Mouse (Mus musculus): ENCODE data around the gene Ubxn1.
A peak's percentile ranks its signal among the peaks of the same experiment; 100 is the strongest.
"Not testable (repeated sequence)": the region's sequence is repeated elsewhere in the genome, so short reads cannot be mapped to it uniquely, and the experiment has no call there.

The Ubxn1 gene

DNA sequence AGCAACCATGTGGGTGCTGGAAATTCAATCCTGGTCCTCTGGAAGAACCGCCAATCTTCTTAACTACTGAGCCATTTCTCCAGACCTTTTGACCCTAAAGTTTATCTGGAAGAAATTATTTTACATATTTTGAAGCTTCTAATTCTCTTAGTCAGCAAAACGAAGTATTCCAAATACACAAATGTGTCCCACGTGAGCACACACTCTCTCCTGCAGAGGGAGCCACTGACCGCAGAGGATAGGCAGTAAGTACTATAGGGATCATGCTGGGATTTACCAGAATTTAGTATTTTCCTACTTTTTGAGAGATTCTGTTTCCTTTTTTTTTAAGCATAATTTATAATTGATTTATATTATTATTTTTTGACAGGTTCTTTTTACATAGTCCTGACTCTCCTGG, 13.6 kb upstream of the Ubxn1 start:
- no peak for DNase-seq (ENCODE audit: low spot score in 2 of 2)

DNA sequence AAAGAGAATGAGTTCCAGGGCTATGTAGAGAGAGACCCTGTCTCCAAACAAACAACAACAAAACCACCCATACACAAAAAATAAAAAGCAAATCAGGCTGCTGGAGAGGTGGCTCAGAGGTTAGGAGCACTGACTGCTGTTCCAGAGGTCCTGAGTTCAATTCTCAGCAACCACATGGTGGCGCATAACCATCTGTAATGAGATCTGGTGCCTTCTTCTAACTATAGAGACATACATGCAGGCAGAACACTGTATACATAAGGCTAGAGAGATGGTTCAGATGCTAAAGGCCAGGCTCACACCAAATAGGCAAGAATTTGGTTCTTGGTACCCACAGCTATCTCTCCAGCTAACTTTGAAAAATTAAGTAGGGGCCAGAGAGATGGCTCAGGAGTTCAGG, 12.3 kb upstream of the Ubxn1 start:
- no peak for DNase-seq (ENCODE audit: low spot score in 2 of 2)

DNA sequence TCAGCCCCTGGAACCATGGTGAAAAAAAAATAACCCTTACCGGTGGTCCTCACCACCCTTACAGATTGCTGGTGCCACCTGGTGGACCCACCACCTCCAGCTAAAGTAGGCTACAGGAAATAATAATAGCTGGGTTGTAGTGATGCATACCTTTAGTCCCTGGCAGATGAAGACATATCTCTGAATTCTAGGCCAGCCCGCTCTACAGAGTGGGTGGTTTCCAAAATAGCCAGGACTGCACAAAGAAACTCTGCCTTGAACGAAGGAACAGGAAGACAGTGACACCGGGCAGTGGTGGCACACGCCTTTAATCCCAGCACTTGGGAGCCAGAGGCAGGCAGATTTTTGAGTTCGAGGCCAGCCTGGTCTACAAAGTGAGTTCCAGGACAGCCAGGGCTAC, 7.0 kb upstream of the Ubxn1 start:
- no peak for DNase-seq (ENCODE audit: low spot score in 2 of 2)

DNA sequence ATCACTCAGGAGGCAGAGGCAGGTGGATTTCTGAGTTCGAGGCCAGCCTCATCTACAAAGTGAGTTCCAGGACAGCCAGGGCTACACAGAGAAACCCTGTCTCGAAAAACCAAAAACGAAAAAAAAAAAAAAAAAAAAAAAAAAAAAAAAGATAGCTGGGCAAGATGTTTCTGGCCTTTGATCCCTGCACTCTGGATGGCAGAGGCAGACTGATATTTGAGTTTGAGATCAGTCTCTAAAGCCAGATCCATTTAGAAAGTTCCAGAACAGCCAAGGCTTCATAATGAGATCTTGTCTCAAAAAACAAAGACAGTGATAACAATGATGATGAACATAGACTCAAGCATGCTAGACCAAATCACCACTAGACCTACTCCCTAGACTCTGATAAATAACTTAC, 915 bp upstream of the Ubxn1 start:
- not testable (repeated sequence) for DNase-seq (ENCODE audit: low spot score in 2 of 2)

DNA sequence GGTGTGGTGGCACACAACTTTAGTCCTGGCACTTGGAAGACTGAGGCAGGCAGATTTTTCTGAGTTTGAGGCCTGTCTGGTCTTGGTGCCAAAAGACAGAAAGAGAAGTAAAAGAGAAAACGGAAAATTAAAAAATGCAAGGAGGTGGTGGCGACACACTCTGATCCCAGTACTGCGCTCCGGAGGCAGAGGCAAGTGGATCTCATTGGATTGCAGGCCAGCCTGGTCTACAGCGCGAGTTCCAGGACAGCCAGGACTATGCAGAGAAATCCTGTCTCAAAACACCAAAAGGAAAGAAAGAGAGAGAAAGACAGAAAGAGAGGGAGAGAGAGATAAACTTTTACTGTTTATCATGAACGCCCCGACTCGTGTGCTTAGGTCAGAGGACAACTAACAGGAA, 458 bp upstream of the Ubxn1 start:
- DNase-seq (ENCODE audit: low spot score in 2 of 2), result no peak

DNA sequence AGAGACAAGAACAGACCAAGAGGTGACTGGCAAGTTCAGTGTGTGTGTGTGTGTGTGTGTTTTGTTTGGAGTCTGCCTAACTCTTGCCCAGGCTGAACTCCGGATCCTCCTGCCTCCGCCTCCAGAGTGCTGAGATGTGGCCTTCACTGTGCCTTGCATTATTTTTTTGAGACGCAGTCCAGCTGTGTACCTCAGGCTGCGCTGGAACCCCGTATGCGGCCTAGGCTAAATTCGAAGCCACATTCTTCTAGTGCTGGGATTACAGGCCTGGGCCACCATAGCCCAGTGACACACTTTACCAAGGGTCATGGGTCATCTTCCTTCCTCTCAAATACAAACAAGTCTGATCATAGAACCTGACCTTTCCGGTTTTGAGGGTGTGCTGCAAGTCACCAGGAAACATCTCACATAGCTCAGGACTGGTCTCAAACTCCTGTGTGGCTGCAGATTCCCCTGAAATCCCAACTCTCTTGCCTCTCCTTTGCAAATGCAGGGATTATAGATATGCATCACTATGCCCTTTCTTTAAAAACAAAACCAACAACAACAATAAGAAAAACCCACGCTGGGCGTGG, 1.1 kb downstream of the Ubxn1 start:
- DNase-seq (ENCODE audit: low spot score in 2 of 2), result no peak

DNA sequence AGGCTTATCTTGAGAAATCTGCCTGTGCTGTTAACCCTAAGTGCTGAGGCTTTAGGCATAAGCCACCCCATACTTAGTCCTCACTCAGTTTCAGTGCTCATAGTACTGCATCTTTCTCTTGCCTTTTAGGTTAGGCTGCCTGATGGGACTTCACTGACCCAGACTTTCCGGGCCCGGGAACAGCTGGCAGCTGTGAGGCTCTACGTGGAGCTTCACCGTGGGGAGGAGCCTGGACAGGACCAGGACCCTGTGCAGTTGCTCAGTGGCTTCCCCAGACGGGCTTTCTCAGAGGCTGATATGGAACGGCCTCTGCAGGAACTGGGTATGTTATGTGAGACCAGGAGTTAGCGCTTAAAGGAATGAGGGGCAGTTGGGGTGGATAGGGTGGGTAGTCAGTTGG, 3.7 kb downstream of the Ubxn1 start:
- DNase-seq (ENCODE audit: low spot score in 2 of 2), result no peak

DNA sequence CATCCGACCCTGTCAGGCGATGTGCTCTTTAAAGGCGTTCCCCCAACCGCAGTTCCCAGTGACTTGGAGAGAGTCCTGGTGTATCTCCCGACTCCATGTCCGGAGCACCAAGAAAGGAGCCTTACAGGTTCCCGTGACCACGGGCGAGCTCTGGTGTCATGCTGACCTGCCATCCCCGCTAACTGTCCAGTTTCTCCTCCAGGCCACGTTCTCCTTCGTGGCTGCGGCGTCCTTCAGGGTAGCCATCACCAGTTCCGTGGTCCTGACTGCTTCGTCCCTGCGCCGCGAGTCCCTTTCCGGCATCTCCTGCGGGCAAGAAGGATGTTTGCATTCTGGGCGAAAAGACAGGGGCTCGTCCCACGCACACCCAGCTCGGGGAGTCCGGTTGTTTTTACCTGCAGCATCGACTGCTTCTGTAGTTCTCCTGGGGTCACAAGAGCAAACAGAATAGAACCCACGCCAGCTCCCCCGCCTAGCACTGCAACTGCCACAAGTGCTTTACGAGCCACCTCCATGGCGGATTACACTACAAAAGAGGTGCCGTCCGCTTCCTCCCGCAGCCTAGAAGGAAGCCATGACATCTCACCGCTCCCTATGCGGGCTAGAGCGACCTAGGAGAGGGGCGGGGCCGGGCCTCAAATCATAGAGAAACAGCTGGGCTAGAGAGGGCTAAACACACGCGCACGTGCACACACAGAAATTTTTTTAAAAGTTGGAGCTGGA, 9.2 kb downstream of the Ubxn1 start, which contains the start of gene Uqcc3:
TSS of gene Uqcc3 (minus strand) at position 613 of the 723 bp plus-strand sequence.
- DNase-seq (ENCODE audit: low spot score in 2 of 2), result peak; percentile 78 to 86

DNA sequence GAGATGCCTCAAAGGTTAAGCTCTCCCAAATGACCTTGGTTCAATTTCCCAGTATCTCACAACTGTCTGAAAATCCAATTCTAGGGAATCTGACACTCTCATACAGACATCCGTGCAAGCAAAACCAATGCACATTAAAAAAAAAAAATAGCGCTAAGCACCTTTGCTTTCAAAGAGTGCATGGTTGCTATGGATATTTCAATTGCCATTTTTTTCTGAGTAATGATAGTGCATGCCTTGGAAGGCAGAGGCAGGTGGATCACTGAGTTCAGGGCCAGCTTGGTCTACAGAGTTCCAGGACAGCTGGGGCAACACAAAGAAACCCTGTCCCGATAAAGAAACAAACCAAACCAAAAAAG, 9.7 kb downstream of the Ubxn1 start:
- DNase-seq (ENCODE audit: low spot score in 2 of 2), result no peak

DNA sequence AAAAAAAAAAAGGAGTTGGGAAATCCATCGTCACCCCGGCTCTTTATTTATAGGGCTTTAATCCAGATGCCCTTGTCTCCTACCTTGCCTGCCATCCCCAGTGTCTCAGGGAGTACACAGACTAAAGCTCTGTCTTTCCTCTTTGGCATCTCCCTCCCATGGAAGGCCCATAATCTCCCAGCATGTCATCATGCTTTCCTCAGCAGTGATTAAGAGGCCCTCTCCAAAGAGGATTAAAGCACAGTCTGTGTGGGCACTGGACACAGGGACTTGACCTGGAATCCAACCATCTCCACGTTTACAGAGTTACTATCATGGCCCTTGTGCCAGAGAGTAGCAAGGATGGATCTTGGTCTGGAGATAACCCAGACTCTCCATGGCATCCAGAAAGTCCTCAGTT, 12.3 kb downstream of the Ubxn1 start, which contains the start of the genes Lbhd1 and Gm49403:
TSS of gene Lbhd1 (plus strand) at position 117 of the 400 bp plus-strand sequence.
TSS of gene Gm49403 (plus strand) at position 315 of the 400 bp plus-strand sequence.
- no peak for DNase-seq (ENCODE audit: low spot score in 2 of 2)

DNA sequence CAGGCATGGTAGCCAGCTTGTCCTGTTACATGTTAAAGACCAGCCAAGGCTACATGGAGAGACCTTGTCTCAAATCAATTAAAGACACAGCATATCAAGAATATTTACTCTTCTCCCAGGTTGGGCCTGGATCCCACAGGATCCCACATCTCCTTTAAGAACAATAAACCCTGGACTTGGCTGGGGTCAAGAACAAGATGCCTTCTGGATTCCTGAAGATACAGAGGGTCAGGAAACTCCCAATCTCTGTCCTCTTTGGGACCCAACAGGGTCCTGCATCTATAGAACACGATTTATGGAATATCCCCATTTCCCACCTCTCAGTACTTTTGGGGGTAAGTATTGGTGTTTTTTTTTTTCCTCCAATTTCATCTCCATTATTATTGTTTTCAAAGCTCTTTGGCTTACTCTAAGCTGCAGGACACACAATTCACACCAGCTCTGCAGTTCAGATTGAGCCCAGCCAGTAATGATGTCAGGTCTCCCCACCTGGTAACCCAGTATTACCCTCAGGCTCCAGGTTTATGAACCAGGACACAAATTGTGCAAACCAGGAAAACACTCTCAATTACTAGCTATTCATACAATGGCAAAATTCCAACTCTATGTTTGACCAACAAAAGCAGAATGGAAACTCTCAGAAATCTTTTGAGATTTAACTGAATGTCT, 15.8 kb downstream of the Ubxn1 start:
- no peak for DNase-seq (ENCODE audit: low spot score in 2 of 2)

DNA sequence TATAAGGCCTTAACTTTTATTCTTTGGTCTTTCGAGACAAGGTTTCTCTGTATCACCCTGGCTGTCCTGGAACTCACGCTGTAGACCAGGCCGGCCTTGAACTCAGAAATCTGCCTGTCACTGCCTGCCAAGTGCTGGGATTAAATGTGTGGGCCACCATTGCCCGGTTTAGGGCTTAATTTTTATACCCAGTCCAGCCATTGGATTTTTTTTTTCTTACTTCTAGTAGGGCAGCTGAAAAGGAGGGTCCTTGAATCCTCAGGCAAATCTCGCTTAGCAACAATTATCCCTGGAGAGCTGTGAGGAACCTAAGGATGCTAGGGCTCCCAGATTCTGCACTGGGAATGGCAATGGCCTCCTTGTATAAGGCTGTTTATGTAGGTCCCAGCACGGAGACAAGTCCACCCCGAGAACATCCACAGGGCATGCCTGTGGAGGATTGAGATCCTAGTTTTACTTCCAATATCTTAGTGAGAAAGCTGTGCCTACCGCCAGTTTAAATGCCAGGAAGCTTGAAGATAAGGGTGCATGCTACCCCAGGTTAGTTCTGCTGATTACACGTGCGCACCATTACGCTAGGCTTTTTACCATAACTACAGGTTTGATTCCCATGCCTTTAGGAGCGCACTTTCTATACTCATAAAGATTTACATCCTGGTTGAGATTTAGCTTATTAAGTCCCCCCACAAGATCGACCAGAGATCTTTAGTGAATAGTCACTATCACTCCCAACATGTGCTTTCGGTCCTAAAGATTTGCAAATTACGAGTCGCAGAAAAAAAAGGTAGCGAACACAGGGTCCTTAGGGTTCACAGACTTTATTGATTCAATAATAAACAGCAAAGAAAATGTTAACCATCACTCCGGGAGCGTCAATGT, 16.5 kb downstream of the Ubxn1 start:
- DNase-seq (ENCODE audit: low spot score in 2 of 2), result no peak

DNA sequence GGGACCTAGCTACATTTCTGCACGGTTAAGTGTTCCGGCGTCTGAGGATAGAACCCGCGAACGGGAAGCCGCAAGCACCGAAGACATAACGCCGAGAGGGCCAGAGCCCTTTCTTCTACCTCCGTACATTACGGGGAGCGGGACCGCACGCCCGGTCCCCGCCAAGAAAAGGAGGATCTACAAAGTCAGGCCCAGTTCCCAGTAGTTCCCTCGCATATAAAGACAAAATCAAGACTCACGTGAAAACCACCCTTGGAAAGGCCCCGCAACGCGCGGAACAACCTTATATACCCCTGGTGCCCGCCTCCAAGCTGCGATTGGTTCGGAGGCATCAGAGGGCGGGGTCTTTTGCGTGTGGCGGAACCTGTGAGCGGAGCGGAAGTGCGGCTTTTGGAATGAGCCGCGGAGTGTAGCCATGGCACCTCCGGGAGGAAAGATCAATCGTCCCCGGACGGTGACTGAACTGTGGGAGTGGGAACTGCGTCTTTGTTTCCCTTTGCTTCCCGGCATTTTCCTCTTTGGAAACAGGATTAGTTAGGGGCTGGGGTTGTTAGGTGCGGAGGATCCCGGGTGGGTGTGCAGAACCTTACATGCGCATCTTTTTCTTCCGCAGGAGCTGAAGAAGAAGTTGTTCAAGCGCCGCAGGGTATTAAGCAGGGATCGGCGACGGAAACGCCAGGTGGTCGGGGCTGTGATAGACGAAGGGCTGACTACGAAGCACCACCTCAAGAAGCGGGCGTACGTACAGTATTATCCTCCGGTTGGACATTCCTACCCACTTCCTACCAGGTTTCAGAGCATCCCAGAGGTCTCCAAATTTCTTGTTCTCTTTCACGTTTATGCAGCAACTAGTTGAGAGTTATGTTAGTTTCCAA, 17.5 kb downstream of the Ubxn1 start, which contains the start of the genes 1810009A15Rik and Gm49416:
TSS of gene 1810009A15Rik (plus strand) at position 343 of the 875 bp plus-strand sequence.
TSS of gene Gm49416 (plus strand) at position 416 of the 875 bp plus-strand sequence.
- peak; percentile 80 to 92 for DNase-seq (ENCODE audit: low spot score in 2 of 2)

DNA sequence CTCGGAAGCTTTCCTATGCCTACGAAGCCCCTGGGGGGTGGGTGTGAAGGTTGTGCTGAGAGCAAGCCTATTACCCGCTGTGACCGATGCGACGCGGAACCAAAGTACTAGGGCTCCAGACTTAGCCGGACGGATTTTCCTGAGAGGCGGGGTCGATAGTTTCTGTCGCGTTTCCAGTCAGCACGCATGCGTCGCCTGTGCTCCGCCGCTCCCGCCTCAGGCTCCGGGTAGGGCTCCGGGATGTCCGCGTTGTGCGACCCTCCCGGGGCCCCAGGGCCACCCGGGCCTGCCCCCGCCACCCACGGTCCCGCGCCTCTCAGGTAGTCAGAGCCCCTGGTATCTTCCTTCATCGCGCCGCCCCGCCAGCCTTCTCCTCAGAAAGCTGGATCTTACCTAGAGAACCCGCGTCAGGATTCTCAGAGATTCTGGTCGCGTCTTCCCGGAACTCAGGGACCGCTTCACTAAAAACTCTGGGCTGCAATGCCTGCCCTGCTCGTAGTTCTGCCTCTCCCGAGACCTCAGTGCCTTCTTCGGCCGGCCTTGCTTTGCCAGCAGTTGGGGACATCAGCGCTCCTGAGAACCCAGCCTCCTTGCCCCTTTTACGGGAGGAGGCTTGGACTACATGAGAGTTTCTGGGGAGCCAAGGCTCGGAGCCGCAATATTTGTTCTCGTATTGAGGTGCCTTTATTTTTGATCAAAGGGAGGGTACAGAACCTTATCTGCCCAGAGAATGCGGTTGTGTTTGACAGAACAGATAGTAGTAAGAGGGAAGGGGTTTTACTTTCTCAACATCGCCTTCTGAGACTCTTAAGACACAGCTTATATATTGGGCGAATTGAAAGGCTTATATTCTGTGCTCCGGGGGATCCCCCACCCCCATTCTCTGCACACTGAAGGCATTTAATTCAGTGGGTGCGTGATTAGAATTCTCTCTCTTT, 21.8 kb downstream of the Ubxn1 start, which contains the start of gene Ints5:
TSS of gene Ints5 (plus strand) at position 177 of the 938 bp plus-strand sequence.
- DNase-seq (ENCODE audit: low spot score in 2 of 2), result peak; percentile 71 to 79

DNA sequence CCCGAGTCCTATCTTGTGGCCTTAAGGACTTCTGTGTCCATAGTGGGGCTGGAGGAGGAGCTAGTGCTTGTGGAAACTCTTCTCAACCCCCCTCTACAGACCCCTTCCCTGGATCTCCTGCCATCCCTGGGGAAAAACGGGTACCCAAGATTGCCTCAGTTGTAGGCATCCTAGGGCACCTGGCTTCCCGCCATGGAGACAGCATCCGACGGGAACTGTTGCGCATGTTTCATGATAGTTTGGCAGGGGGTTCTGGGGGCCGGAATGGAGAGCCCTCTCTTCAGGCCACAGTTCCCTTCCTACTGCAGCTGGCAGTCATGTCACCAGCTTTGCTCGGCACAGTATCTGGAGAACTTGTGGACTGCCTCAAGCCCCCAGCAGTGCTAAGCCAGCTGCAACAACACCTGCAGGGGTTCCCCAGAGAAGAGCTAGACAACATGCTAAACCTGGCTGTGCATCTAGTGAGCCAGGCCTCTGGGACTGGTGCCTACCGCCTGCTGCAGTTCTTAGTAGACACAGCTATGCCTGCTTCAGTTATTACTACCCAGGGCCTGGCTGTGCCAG, 24.2 kb downstream of the Ubxn1 start:
- DNase-seq (ENCODE audit: low spot score in 2 of 2), result no peak

DNA sequence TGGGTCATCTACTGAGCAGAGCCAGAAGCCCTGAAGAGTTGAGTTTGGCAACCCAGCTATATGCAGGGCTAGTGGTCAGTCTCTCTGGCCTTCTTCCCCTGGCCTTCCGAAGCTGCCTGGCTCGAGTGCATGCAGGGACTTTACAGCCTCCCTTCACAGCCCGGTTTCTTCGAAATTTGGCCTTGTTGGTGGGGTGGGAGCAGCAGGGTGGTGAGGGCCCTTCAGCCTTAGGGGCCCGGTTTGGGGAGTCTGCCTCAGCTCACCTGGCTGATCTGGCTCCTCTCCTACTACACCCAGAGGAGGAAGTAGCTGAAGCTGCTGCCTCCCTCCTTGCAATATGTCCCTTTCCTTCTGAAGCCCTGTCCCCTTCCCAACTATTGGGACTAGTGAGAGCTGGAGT, 24.9 kb downstream of the Ubxn1 start:
- DNase-seq (ENCODE audit: low spot score in 2 of 2), result not testable (repeated sequence)

DNA sequence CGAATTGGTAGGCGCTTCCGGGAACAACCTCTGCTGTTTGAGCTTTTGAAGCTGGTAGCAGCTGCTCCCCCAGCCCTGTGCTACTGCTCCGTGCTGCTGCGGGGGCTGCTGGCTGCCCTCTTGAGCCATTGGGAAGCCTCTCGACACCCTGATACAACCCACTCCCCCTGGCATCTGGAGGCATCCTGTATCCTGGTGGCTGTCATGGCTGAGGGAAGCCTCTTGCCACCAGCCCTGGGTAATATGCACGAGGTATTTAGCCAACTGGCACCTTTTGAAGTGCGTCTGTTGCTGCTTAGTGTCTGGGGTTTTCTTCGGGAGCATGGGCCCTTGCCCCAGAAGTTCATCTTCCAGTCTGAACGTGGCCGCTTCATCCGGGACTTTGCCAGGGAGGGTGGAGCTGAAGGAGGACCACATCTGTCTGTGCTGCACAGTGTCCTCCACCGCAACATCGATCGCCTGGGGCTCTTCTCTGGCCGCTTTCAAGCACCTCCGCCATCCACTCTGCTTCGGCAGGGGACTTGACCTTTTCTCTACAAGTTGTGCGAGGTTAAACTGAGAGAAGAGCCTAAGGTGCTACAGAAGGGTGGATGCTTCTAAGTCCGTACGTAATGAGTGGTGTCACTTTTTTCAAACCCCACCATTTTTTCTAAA, 26.0 kb downstream of the Ubxn1 start:
- DNase-seq (ENCODE audit: low spot score in 2 of 2), result not testable (repeated sequence)

DNA sequence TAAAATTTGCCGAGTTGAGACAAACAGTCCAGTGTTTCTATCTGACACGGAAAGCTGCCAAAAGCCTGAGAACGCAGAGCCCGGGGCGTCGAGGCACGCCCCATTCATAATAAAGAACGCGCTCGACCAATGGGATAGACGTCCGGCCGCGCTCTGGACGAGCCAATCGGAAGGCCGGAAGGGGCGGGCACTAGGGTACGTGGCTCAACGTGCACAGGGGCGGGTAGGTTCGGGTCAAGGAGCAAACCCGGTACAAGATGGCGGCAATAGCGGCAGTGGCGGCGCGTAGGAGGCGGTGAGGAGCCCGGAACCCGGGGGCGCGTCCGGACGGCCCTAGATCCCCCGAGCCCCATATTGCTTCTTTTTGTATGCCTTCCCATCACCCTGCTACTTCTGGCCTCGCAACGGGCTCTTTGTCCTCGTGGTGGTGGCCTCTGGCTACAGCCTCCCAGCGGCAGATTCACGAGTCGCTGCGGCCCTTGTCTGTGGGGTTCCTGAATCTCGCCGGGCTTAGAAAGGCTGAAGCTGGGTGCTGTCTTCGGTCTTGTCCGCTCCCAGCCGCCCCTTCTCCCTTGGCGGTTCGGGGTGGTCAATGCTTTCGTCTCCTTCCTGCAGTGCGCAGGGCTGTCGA, 26.7 kb downstream of the Ubxn1 start, which contains the start of gene Ganab:
TSS of gene Ganab (plus strand) at position 207 of the 631 bp plus-strand sequence.
- peak; percentile 89 to 95 for DNase-seq (ENCODE audit: low spot score in 2 of 2)

Measured in urinary bladder, adult 18-20 months (tissue).